Mouse (Mus musculus): ENCODE measurements around the gene 1110051M20Rik. TPM values are rescaled to one million over a fixed set of nuclear protein-coding genes. Genes with fewer than 3 reads are reported as not detected.
A peak's percentile ranks its signal among the peaks of the same experiment; 100 is the strongest.

The 1110051M20Rik gene
- polyA plus RNA-seq, 1 experiment from 2014 or later = 98.6 TPM

DNA sequence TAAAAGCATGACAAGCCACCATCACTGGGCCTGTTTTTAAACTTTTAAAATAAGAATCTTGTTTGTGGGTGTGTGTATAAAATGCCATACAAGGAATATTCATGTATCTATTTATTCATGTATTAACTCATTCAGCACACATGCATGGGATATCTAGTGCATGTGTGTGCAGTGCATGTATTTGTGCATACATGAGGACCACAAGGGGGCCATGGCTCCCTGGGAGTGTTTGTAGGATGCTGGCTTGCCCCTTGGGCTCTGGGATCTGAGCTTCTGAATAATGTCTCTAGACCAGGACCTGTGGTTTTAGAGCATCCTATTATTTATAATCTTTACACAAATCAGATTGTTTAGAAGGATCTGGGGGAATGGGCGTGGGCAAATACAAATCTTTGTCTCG lies 143.7 kb downstream of the 1110051M20Rik start:
- 92% methylated on average over 2 of the region's 2 CpGs for WGBS
- Histone ChIP-seq H3K27me3 (ENCODE audit: control insufficient read depth, insufficient read depth, low read length) (no peaks in the 10 kb centered on the region), H3K4me2 (no peak overlapping the region), H3K4me3 (ENCODE audit: low read depth, low read length) (no peak overlapping the region), H3K4me1 (ENCODE audit: control insufficient read depth, insufficient read depth, low read length) (no peaks in the 10 kb centered on the region), H3K36me3 (ENCODE audit: control insufficient read depth, insufficient read depth, low read length) (0 out of 2 replicates have a peak, but pooled peaks cover 3% of the 10 kb centered on the region), H3K27ac (ENCODE audit: low read depth, low read length) (no peak overlapping the region), H3K9ac (ENCODE audit: low read length) (no peak overlapping the region), H3K9me3 (ENCODE audit: control insufficient read depth, low read length) (no peaks in the 10 kb centered on the region)
- DNase-seq (ENCODE audit: low spot score, missing footprints) (no peak), ATAC-seq (ENCODE audit: low FRiP score) (no peak)

- no peak overlapping the region for H3K4me3 ChIP-seq (ENCODE audit: low read depth, low read length)
- 61% methylated on average over 3 of the region's 3 CpGs for WGBS
- no peak for DNase-seq (ENCODE audit: low spot score, missing footprints)
- no peaks in the 10 kb centered on the region for H3K9me3 ChIP-seq (ENCODE audit: control insufficient read depth, low read length)
- no peaks in the 10 kb centered on the region for H3K36me3 ChIP-seq (ENCODE audit: control insufficient read depth, insufficient read depth, low read length)
- ATAC-seq (ENCODE audit: low FRiP score) = no peak
- H3K27me3 ChIP-seq (ENCODE audit: control insufficient read depth, insufficient read depth, low read length) = no peaks in the 10 kb centered on the region
- no peak overlapping the region for H3K4me2 ChIP-seq
- H3K4me1 ChIP-seq (ENCODE audit: control insufficient read depth, insufficient read depth, low read length) = no peaks in the 10 kb centered on the region
- no peak overlapping the region; the same call in 1 of the 2 replicates for H3K9ac ChIP-seq (ENCODE audit: low read length)
- H3K27ac ChIP-seq (ENCODE audit: low read depth, low read length) = no peak overlapping the region; the same call in 1 of the 2 replicates
Observed at GRCm38 (mm10) chr2:91299156-91299555, 145.3 kb downstream of the 1110051M20Rik start.

GRCm38 (mm10) chr2:91295895-91296294 lies 148.6 kb downstream of the 1110051M20Rik start:
- Histone ChIP-seq H3K9ac (ENCODE audit: low read length) (no peak overlapping the region), H3K4me2 (no peak overlapping the region), H3K27me3 (ENCODE audit: control insufficient read depth, insufficient read depth, low read length) (no peaks in the 10 kb centered on the region), H3K36me3 (ENCODE audit: control insufficient read depth, insufficient read depth, low read length) (no peaks in the 10 kb centered on the region), H3K4me3 (ENCODE audit: low read depth, low read length) (no peak overlapping the region), H3K4me1 (ENCODE audit: control insufficient read depth, insufficient read depth, low read length) (no peaks in the 10 kb centered on the region), H3K27ac (ENCODE audit: low read depth, low read length) (no peak overlapping the region), H3K9me3 (ENCODE audit: control insufficient read depth, low read length) (no peaks in the 10 kb centered on the region)
- DNase-seq (ENCODE audit: low spot score, missing footprints) (no peak), ATAC-seq (ENCODE audit: low FRiP score) (no peak)
- 91% methylated on average over 5 of the region's 5 CpGs for WGBS

DNA sequence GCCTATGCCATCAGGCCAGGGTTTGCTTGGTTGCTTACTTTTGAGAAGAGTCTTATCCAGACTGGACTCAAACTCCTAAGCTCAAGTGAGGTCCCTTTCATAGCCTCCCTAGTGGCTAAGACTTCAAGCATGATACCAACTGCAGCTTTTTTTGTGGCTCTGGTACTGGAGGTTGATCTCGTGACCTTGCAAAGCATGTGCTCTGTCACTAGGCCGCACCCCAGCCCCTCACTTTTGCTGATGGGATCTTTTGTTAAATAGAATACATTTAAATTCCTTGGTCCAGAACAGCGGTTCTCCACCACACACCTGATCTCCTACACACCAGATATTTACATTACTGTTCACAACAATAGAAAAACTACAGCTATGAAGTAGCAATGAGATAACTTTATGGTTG lies 150.3 kb downstream of the 1110051M20Rik start:
- Histone ChIP-seq H3K9ac (ENCODE audit: low read length) (no peak overlapping the region), H3K9me3 (ENCODE audit: control insufficient read depth, low read length) (no peaks in the 10 kb centered on the region), H3K27me3 (ENCODE audit: control insufficient read depth, insufficient read depth, low read length) (no peaks in the 10 kb centered on the region), H3K27ac (ENCODE audit: low read depth, low read length) (no peak overlapping the region), H3K4me2 (no peak overlapping the region), H3K4me1 (ENCODE audit: control insufficient read depth, insufficient read depth, low read length) (no peaks in the 10 kb centered on the region), H3K36me3 (ENCODE audit: control insufficient read depth, insufficient read depth, low read length) (no peaks in the 10 kb centered on the region), H3K4me3 (ENCODE audit: low read depth, low read length) (no peak overlapping the region)
- ATAC-seq (ENCODE audit: low FRiP score) (no peak), DNase-seq (ENCODE audit: low spot score, missing footprints) (no peak)
- WGBS = 87% methylated on average over 3 of the region's 3 CpGs

- Histone ChIP-seq H3K9me3 (ENCODE audit: control insufficient read depth, low read length) (no peaks in the 10 kb centered on the region), H3K36me3 (ENCODE audit: control insufficient read depth, insufficient read depth, low read length) (no peaks in the 10 kb centered on the region), H3K9ac (ENCODE audit: low read length) (no peak overlapping the region), H3K4me3 (ENCODE audit: low read depth, low read length) (no peak overlapping the region), H3K4me1 (ENCODE audit: control insufficient read depth, insufficient read depth, low read length) (no peaks in the 10 kb centered on the region), H3K27me3 (ENCODE audit: control insufficient read depth, insufficient read depth, low read length) (no peaks in the 10 kb centered on the region), H3K4me2 (no peak overlapping the region), H3K27ac (ENCODE audit: low read depth, low read length) (no peak overlapping the region)
- no peak for ATAC-seq (ENCODE audit: low FRiP score)
- DNase-seq (ENCODE audit: low spot score, missing footprints) = no peak
- WGBS = 83% methylated on average over 12 of the region's 12 CpGs
Observed at GRCm38 (mm10) chr2:91291197-91292007, 153.1 kb downstream of the 1110051M20Rik start.

GRCm38 (mm10) chr2:91287563-91287962 lies 156.9 kb downstream of the 1110051M20Rik start:
- Histone ChIP-seq H3K4me2 (no peak overlapping the region), H3K9me3 (ENCODE audit: control insufficient read depth, low read length) (no peaks in the 10 kb centered on the region), H3K4me3 (ENCODE audit: low read depth, low read length) (no peak overlapping the region), H3K4me1 (ENCODE audit: control insufficient read depth, insufficient read depth, low read length) (no peaks in the 10 kb centered on the region), H3K27ac (ENCODE audit: low read depth, low read length) (no peak overlapping the region), H3K9ac (ENCODE audit: low read length) (no peak overlapping the region), H3K36me3 (ENCODE audit: control insufficient read depth, insufficient read depth, low read length) (no peaks in the 10 kb centered on the region), H3K27me3 (ENCODE audit: control insufficient read depth, insufficient read depth, low read length) (no peaks in the 10 kb centered on the region)
- ATAC-seq (ENCODE audit: low FRiP score) = no peak
- DNase-seq (ENCODE audit: low spot score, missing footprints) = no peak
- 81% methylated on average over 6 of the region's 6 CpGs for WGBS

DNA sequence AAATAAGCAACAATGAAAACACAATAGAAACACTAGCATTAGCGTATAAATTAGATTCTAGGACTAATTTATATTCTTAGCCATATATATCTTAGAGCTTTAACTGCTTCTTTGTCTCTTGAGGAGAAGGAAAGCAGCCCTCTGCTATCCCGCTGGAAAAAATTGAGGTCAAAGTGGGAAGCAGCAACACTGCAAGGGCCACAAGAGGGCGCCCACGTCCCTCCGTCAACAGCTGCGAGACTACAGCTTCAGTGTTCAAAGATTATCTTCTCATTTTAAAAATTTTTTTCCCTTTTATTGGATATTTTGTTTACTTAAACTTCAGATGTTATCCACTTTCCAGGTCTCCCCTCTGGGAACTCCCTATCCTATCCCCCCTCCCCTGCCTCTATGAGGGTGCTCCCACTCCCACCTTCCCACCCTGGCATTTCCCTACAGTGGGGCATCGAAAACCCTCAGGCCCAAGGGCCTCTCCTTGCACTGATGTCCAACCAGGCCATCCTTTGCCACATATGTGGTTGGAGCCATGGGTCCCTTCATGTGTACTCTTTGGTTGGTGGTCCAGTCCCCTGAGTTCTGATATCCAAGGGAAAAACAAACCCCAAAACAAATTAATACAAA lies 158.5 kb downstream of the 1110051M20Rik start:
- no peaks in the 10 kb centered on the region for H3K4me1 ChIP-seq (ENCODE audit: control insufficient read depth, insufficient read depth, low read length)
- WGBS = 12% methylated on average over 7 of the region's 7 CpGs
- H3K27me3 ChIP-seq (ENCODE audit: control insufficient read depth, insufficient read depth, low read length) = no peaks in the 10 kb centered on the region
- H3K27ac ChIP-seq (ENCODE audit: low read depth, low read length) = no peak overlapping the region
- H3K4me3 ChIP-seq (ENCODE audit: low read depth, low read length) = no peak overlapping the region
- peak; percentile 57; the same call in 1 of the 2 replicates for ATAC-seq (ENCODE audit: low FRiP score)
- no peak overlapping the region for H3K4me2 ChIP-seq
- H3K36me3 ChIP-seq (ENCODE audit: control insufficient read depth, insufficient read depth, low read length) = no peaks in the 10 kb centered on the region
- peak; percentile 98 for DNase-seq (ENCODE audit: low spot score, missing footprints)
- no peaks in the 10 kb centered on the region for H3K9me3 ChIP-seq (ENCODE audit: control insufficient read depth, low read length)
- no peak overlapping the region for H3K9ac ChIP-seq (ENCODE audit: low read length)

DNA sequence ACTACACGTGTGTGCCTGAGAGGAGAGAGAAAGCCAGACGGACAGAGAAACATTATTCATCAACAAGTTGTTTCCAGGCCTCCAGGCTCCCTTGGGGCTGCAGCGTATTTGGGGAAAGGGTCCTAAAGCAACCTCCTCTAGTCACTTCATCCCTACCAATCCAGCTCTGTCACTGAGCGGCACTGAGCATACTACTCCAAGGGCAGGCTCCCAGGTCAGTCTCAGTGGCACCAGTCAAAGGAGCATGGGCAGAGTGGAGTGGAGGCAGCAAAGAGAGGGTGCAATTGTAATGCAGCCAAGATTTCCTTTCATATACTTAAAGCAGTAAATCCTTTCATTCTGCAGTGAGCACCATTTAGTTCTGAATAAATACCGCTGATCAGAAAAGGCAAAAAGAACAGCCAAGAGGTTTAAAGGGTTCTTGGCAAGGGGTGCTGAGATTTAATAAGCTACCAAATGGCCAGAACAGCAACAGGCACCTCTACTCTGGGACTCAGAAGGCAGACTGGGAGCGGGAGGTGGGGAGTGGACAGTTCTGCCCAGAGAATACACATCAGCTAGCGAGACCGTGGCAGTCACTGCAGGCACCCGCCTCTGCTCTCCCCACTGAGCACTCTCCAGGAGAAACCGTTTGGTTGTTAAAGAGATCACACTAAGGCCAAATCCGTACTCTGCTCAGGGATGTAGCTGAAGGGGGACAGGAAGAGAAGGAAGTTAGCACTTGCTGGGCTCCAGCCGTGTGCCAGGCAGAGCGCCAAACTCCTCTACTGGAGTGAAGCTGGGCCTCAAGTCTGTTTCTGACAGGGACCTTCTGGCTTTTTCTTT lies 159.9 kb downstream of the 1110051M20Rik start:
- Histone ChIP-seq H3K9ac (ENCODE audit: low read length) (no peak overlapping the region), H3K9me3 (ENCODE audit: control insufficient read depth, low read length) (no peaks in the 10 kb centered on the region), H3K4me2 (no peak overlapping the region), H3K4me3 (ENCODE audit: low read depth, low read length) (no peak overlapping the region), H3K36me3 (ENCODE audit: control insufficient read depth, insufficient read depth, low read length) (no peaks in the 10 kb centered on the region), H3K27ac (ENCODE audit: low read depth, low read length) (no peak overlapping the region), H3K4me1 (ENCODE audit: control insufficient read depth, insufficient read depth, low read length) (no peaks in the 10 kb centered on the region), H3K27me3 (ENCODE audit: control insufficient read depth, insufficient read depth, low read length) (no peaks in the 10 kb centered on the region)
- no peak for ATAC-seq (ENCODE audit: low FRiP score)
- WGBS = 69% methylated on average over 13 of the region's 13 CpGs
- no peak for DNase-seq (ENCODE audit: low spot score, missing footprints)

DNA sequence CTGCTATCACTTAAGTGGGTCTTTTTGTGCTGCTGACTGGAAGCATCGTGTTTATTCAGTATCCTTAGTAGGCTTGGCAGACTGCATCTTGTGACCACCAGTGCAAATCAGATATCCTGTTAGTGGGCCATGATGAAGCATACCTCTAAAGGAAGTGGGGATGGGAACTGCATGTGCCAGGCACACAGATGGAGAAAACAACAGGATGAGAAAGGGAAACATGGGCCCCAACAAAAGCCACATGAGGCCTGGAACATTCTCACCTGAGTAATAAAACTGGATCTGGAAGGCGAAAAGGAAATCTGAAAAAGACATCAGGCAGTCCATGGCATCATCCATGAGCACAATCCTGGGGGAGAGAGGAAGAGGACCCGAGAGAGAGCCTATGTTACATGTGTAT lies 160.5 kb downstream of the 1110051M20Rik start:
- no peak overlapping the region for H3K4me3 ChIP-seq (ENCODE audit: low read depth, low read length)
- H3K9me3 ChIP-seq (ENCODE audit: control insufficient read depth, low read length) = no peaks in the 10 kb centered on the region
- no peaks in the 10 kb centered on the region for H3K27me3 ChIP-seq (ENCODE audit: control insufficient read depth, insufficient read depth, low read length)
- no peak overlapping the region for H3K4me2 ChIP-seq
- no peaks in the 10 kb centered on the region for H3K36me3 ChIP-seq (ENCODE audit: control insufficient read depth, insufficient read depth, low read length)
- H3K27ac ChIP-seq (ENCODE audit: low read depth, low read length) = no peak overlapping the region
- no peaks in the 10 kb centered on the region for H3K4me1 ChIP-seq (ENCODE audit: control insufficient read depth, insufficient read depth, low read length)
- no peak for DNase-seq (ENCODE audit: low spot score, missing footprints)
- ATAC-seq (ENCODE audit: low FRiP score) = no peak
- 83% methylated on average over 3 of the region's 3 CpGs for WGBS
- no peak overlapping the region for H3K9ac ChIP-seq (ENCODE audit: low read length)

Measured in midbrain, embryonic 11.5 days (tissue).